Mouse (Mus musculus) G1E (cell line): ENCODE data around the gene Zbtb12. TPM values are rescaled to one million over a fixed set of nuclear protein-coding genes. Genes with fewer than 3 reads are reported as not detected.

Experiments used
- ATAC-seq: 2 replicates; pipeline ENCODE4 v1.8.0; 2016; ENCODE audit warnings: mild to moderate bottlenecking; ENCODE audit not compliant: insufficient number of reproducible peaks, poor library complexity, low FRiP score, severe bottlenecking; ENCODE audit errors: extremely low read depth
- DNase-seq: peaks from one replicate; pipeline ENCODE4 v3.0.0; 2012; ENCODE audit warnings: low spot score
- H3K27me3 ChIP-seq: 2 replicates; pipeline ENCODE4 v1.6.1; 2012; ENCODE audit warnings: mild to moderate bottlenecking, low read length, inconsistent platforms; ENCODE audit not compliant: insufficient read depth
- H3K36me3 ChIP-seq: replicated peaks from 2 replicates; pipeline ENCODE3; 2012; ENCODE audit warnings: mild to moderate bottlenecking, inconsistent platforms
- H3K4me1 ChIP-seq: 2 replicates; pipeline ENCODE4 v1.6.1; 2012; ENCODE audit warnings: low read depth, low read length, inconsistent platforms, mixed read lengths; ENCODE audit not compliant: insufficient read depth
- H3K4me3 ChIP-seq: 2 replicates; pipeline ENCODE4 v1.5.1; 2012; ENCODE audit warnings: low read depth, mild to moderate bottlenecking, inconsistent platforms, low read length, moderate library complexity, mixed read lengths
- H3K9me3 ChIP-seq: replicated peaks from 2 replicates; pipeline ENCODE4 v1.6.1; 2012; ENCODE audit warnings: inconsistent platforms
- CTCF ChIP-seq: IDR thresholded peaks from 2 replicates; pipeline ENCODE4 v1.5.1; 2012; ENCODE audit warnings: low read depth, low read length, inconsistent platforms, mixed read lengths
- GATA1 ChIP-seq: IDR thresholded peaks from 2 replicates; pipeline ENCODE4 v1.6.1; 2012; ENCODE audit warnings: borderline replicate concordance, low read length, inconsistent platforms, mixed read lengths
- GATA2 ChIP-seq: IDR thresholded peaks from 2 replicates; pipeline ENCODE4 v1.6.1; 2012; ENCODE audit warnings: low read depth, low read length, inconsistent platforms, borderline replicate concordance
- POLR2AphosphoS5 ChIP-seq: IDR thresholded peaks from 2 replicates; pipeline ENCODE4 v1.6.1; 2012; ENCODE audit warnings: low read depth, low read length, inconsistent platforms; ENCODE audit not compliant: insufficient replicate concordance
- TAL1 ChIP-seq: conservative IDR thresholded peaks from 2 replicates; pipeline ENCODE4 v1.6.1; 2012; ENCODE audit warnings: low read depth, low read length, inconsistent platforms, mixed read lengths
- polyA plus RNA-seq: library from polyadenylated mRNA; stranded (reverse); fragments of >175 nt; gene quantifications from 2 replicates; pipeline ENCODE4 v1.2.3, GENCODE M21; 2012
- total RNA-seq, 2 experiments: library from RNA; stranded (forward) in 1 of 2; stranded (reverse) in 1 of 2; fragments of 200-1000 nt in 1 of 2; fragments of >200 nt in 1 of 2; fragmentation: Nextera tagmentation in 1 of 2; gene quantifications; 2 replicates each; pipeline ENCODE4 v1.2.3; 2014 to 2017

Gene Zbtb12
- total and polyA plus RNA-seq, 3 experiments = 4.4 to 20.4 (median 6.1) TPM

GRCm38 (mm10) chr17:34911945-34912351, 32.7 kb downstream of the Zbtb12 start:
- peaks cover 35% of the 10 kb centered on the region for H3K4me1 ChIP-seq
- TF ChIP-seq GATA2 (no peak), TAL1 (no peak), CTCF (peak; percentile 91)
- DNase-seq (peak; percentile 64), ATAC-seq (peak; percentile 49; the same call in 1 of the 2 replicates)
- no peak overlapping the region for H3K4me3 ChIP-seq
- H3K27me3 ChIP-seq = no peaks in the 10 kb centered on the region
- peaks cover 78% of the 10 kb centered on the region for H3K36me3 ChIP-seq
- H3K9me3 ChIP-seq = no peaks in the 10 kb centered on the region

GRCm38 (mm10) chr17:34913930-34914665, 34.8 kb downstream of the Zbtb12 start, which contains the start of gene Slc44a4:
Slc44a4 (plus strand) TSS chr17:34914466.
- ATAC-seq = no peak
- no peaks in the 10 kb centered on the region for H3K9me3 ChIP-seq
- H3K4me3 ChIP-seq = no peak within 1 kb of the TSS
- no peak for DNase-seq
- no peaks in the 10 kb centered on the region; the same call in 1 of the 2 replicates for H3K27me3 ChIP-seq
- peaks cover 56% of the 10 kb centered on the region for H3K36me3 ChIP-seq
- peaks cover 27% of the 10 kb centered on the region for H3K4me1 ChIP-seq
- no peak for TF ChIP-seq TAL1
- no peak for TF ChIP-seq GATA2
- TF ChIP-seq CTCF = no peak
- no peak for TF ChIP-seq GATA1
- no peak for TF ChIP-seq POLR2AphosphoS5

- DNase-seq (no peak), ATAC-seq (no peak)
- H3K4me1 ChIP-seq = peaks cover 26% of the 10 kb centered on the region
- no peak overlapping the region for H3K4me3 ChIP-seq
- H3K9me3 ChIP-seq = no peaks in the 10 kb centered on the region
- peaks cover 43% of the 10 kb centered on the region for H3K36me3 ChIP-seq
- TF ChIP-seq POLR2AphosphoS5 (no peak), GATA1 (no peak), GATA2 (no peak), TAL1 (no peak), CTCF (no peak)
- peaks cover 4% of the 10 kb centered on the region; the same call in 1 of the 2 replicates for H3K27me3 ChIP-seq
Measured at GRCm38 (mm10) chr17:34915410-34915831, 36.1 kb downstream of the Zbtb12 start.

GRCm38 (mm10) chr17:34916316-34916715, 37.0 kb downstream of the Zbtb12 start:
- H3K9me3 ChIP-seq = no peaks in the 10 kb centered on the region
- no peak for ATAC-seq

GRCm38 (mm10) chr17:34917188-34917587, 37.9 kb downstream of the Zbtb12 start:
- peaks cover 21% of the 10 kb centered on the region for H3K27me3 ChIP-seq
- TF ChIP-seq CTCF (no peak), POLR2AphosphoS5 (no peak), GATA1 (no peak), GATA2 (no peak), TAL1 (no peak)
- no peaks in the 10 kb centered on the region for H3K9me3 ChIP-seq
- peaks cover 25% of the 10 kb centered on the region for H3K36me3 ChIP-seq
- H3K4me3 ChIP-seq = no peak overlapping the region
- DNase-seq = no peak
- peaks cover 15% of the 10 kb centered on the region for H3K4me1 ChIP-seq
- ATAC-seq = no peak

More at GRCm38 (mm10) chr17:34916316-34916715, 37.0 kb downstream of the Zbtb12 start:
- Histone ChIP-seq H3K4me1 (peaks cover 17% of the 10 kb centered on the region), H3K4me3 (no peak overlapping the region), H3K36me3 (peaks cover 34% of the 10 kb centered on the region), H3K27me3 (peaks cover 12% of the 10 kb centered on the region)
- TF ChIP-seq TAL1 (no peak), GATA1 (no peak), GATA2 (no peak), CTCF (no peak), POLR2AphosphoS5 (no peak)
- no peak for DNase-seq

- Histone ChIP-seq H3K36me3 (no peaks in the 10 kb centered on the region), H3K4me1 (peaks cover 25% of the 10 kb centered on the region), H3K27me3 (peaks cover 47% of the 10 kb centered on the region), H3K4me3 (no peak overlapping the region), H3K9me3 (no peaks in the 10 kb centered on the region)
- TF ChIP-seq GATA1 (no peak), TAL1 (no peak), POLR2AphosphoS5 (no peak), GATA2 (no peak), CTCF (no peak)
- ATAC-seq = no peak
- DNase-seq = no peak
Measured at GRCm38 (mm10) chr17:34922939-34923338, 43.7 kb downstream of the Zbtb12 start.
